Mouse (Mus musculus) stomach, postnatal 0 days (tissue): ENCODE results near the gene Ralgapa2.

Experiments used
- CTCF ChIP-seq: IDR thresholded peaks from 2 replicates; pipeline ENCODE4 v1.5.1; 2016; ENCODE audit warnings: antibody characterized with exemption, low read depth, mild to moderate bottlenecking, moderate library complexity
- EP300 ChIP-seq: optimal IDR thresholded peaks from 2 replicates; pipeline ENCODE3; 2016; ENCODE audit warnings: antibody characterized with exemption

DNA sequence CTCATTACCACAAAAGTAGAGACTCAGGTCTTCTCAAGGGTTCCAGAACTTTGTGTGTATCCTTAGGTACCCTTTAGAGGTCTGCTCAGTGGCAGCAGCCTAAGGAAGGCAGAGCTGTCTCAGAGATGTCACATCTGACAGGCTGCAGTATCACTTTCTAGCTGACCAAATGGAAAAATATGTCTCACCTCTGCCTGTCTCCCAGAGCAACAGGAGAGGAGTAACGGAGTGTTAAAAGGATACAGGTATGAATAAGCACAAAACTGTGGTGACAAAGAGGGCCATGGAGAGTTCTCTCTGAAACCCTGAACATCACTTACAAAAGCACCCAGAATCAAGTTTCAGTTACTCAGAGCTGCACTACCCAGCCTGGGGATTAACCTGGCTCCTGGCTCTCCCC, 257.8 kb downstream of the Ralgapa2 start:
- TF ChIP-seq CTCF (no peak), EP300 (no peak)
